Mouse (Mus musculus) gastrocnemius, postnatal 10 days (tissue): ENCODE measurements around the gene Rbm20. TPM values are rescaled to one million over a fixed set of nuclear protein-coding genes. Genes with fewer than 3 reads are reported as not detected.

Source experiments
- DNase-seq: peaks from one replicate; pipeline ENCODE4 v3.0.0; 2021; ENCODE audit warnings: mixed read lengths
- total RNA-seq, 2 experiments: library from RNA; stranded (reverse); gene quantifications; 2 replicates each; pipeline ENCODE4 v1.2.3; 2021

The Rbm20 gene
- total RNA-seq, 2 experiments from 2014 or later = 74.3 to 77.4 TPM

GRCm38 (mm10) chr19:53757432-53758109 lies 80.5 kb downstream of the Rbm20 start:
- no peak for DNase-seq

DNA sequence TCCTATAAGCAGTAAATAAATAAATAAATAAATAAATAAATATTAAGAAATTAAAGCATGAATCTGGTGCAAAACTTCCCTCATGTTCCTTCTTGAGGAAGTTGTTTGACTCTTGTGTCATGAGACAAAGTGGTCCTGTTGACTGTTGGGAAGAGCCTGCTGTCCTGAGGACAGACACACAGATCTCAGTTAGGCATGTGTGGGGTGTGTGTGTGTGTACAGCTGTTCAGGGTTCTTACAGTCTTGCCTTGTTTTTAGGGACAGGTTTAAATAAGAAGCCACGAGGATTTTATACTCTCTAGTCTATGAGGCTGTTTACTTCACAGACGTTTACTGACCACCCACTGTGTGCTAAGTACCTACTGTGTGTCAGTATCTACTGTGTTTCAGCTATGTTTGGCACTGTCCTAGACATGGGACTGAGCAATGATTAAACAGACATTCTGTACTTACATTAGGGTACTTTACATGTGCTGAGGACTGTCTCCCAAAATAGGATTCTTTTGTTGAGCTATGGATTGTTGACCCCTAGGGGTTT lies 81.8 kb downstream of the Rbm20 start:
- DNase-seq = no peak

DNA sequence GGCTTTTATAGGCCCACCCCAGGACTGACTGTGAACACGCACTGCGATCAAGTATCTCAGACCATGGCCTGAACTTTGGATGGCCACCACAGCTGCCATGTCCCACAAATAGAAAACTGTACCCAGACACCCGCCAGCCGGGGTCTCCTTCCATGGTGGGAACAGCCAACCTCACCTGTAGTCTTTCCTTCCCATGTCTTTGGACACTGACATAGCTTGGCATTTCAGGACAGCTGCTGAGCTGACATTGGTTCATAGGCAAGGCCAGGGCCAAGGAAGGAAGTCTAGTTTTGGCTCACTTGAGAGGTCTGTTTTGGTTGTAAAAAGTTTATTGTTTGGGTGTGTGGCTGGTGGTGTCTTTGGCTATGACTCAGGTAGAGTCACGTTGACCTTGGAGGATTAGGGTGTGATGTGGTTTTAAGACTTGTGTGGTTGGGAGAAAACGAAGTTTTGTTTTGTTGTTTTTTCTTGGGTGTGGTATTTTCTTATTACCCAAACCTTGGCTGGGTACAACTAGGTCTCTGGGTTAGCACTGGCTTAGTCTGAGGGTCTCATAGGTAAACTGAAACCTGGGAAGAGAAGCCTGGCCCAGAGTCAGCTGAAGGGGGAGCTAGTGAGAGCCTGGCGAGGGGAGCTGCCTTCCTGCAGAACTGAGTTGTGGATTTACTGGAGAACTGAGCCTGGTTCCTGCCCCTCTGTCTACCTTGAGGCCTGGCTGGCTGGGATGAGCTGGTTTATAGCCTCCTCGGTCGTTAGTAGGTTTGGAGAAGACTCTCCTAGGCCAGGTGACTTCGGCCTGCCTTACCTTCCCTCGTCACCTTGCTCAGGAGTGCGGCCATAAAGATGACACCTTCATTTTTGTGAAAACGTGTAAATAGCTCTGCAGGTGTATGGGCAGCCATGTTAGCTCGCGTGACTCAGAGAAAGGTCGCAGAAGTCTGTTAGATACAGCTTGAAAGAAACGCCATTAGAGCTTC lies 83.3 kb downstream of the Rbm20 start:
- DNase-seq = no peak

- no peak for DNase-seq
Observed at GRCm38 (mm10) chr19:53762749-53763438, 85.8 kb downstream of the Rbm20 start.

DNA sequence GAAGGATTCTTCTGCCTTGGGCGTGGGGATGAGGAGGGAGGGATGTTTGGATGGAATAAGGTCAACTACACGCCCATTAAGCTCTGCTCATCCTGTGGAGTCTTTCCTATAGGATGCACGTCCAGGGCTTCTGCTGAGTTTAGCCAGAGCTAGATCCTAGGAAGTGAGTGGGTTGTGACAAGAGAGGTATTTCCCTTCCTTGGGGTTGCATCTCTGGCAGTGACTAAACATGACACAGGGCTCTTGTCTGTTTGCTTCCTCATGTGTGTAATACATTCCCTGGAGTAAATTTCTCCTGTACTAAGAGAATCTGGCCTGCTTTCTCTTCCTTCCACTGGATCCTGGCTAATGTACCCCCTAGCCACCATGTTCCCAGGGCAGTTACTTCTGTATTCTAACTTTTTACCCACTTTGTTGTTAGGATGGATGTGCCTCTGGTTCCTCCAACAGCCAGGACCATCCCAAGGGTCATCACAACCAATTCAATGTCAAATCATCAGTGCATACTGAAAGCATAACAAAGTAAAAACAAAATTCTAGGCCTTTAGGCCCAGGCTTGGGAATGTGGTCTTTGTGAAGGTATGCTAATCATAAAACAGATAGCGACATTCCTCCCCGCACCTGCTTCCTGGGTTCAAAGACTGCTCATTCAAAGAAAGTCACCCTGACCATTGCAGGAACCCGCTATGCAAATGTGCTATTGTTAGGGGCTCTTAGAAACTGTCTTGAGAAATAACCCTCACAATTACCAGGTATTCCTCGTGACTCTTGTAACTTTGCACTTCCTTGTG lies 87.8 kb downstream of the Rbm20 start:
- DNase-seq = no peak

DNA sequence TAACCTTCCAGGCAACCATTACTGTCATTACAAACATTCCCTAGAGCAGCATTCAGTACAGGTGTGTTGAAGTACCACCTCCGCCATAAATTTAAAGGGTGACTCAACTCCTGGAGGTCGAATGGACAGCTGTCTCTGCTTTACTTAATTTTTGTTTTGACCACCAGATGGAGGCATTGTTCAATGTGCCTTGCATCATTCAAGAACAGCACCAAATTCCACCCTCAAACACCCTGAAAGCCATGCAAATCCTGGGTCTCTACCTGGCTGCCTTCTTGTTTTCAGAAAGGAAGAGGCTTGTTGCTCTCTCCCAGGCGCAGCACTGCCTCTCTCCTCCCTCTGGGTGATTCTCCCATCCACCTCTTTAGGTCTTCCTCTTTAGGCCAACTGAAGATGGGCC lies 91.4 kb downstream of the Rbm20 start:
- no peak for DNase-seq

- peak; percentile 81 for DNase-seq
Observed at GRCm38 (mm10) chr19:53773937-53774640, 97.0 kb downstream of the Rbm20 start.

DNA sequence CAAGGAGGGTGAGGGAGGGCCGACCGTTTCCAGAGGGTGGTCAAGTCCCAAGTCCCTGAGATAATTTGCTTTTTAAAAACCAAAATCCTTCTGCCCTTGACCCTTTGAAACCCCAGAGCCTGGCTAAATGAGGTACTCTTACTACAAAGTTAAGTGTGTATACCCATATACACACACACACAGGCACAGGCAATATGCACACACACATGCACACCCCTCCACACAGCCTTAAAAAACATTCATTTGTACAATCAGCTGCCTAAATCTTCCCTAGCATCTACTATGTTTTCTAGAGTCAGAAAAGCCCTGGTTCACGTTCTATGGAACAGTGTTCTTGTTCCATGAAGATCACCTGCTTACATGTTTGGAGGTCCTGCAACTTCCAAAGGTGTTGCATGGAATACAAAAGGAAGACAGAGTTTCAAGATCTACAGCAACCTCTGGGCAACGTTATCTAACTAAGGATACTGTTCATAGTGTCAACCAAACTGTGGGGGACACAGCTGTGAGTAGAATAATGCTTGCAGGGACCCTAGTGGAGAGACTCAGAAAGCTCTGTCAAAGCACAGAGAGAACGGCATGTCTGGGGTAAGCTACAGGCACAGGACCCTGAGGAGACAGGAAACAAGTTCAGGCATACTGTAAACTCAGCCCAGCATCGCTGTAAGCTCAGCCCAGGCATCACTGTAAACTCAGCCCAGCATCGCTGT lies 97.7 kb downstream of the Rbm20 start:
- no peak for DNase-seq

- no peak for DNase-seq
Observed at GRCm38 (mm10) chr19:53779402-53779801, 102.3 kb downstream of the Rbm20 start.

DNA sequence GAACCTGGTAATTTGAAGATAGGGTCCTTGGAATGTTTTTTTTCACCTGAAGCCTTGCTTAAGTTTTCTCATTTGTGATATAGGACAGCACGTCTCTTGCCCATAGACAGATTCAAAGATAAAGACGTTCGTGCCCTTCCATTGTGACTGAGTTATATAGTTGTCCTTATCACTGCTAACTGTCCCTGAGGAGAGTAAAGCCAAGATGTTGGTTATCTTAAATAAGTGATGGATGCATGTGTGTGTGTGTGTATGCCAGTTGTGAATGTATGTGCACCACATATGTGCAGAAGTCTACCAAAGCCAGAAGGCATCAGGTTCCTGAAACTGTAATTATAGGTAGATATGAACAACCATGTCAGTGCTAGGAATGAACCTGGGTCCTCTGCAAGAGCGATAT lies 102.7 kb downstream of the Rbm20 start:
- DNase-seq = no peak

GRCm38 (mm10) chr19:53780752-53781602 lies 103.9 kb downstream of the Rbm20 start:
- DNase-seq = no peak

DNA sequence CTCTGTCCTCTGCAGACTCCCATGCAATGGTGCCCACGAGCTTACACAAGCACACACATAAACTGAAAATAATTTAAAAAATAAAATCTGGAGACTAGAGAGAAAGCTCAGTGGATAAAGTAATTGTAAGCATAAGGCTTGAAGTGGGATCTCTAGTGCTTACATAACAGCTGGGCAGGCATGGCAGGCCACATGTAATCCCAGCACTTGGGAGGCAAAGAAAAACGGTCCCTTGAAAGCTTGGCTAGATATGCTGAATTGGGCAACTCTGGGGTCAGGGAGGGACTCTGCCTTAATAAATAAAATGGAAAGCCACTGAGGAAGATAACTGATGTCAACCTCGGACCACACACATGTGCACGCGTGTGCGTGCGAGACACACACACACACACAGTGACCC lies 104.7 kb downstream of the Rbm20 start:
- no peak for DNase-seq

GRCm38 (mm10) chr19:53785352-53785751 lies 108.2 kb downstream of the Rbm20 start:
- DNase-seq = no peak

GRCm38 (mm10) chr19:53786239-53786638 lies 109.1 kb downstream of the Rbm20 start:
- DNase-seq = peak; percentile 36

DNA sequence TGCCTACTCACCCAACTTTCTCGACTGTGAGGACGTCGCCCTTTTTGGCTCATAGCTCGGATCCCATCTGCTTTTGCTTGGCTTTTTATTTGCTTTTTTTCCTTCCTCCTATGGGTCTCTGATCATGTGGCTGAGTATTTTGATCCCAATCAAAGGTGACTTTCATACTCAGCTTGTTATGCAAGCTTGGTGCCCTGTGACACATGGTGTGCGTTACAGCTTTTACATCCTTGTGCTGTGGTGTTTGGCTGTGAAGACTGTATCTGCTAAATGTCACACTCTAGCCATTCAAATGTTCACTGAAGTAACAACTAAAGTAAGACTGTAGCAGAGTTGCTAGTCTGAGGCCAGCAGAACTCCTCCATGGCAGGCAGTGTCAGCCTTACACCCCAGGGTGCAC lies 109.7 kb downstream of the Rbm20 start:
- DNase-seq = no peak

DNA sequence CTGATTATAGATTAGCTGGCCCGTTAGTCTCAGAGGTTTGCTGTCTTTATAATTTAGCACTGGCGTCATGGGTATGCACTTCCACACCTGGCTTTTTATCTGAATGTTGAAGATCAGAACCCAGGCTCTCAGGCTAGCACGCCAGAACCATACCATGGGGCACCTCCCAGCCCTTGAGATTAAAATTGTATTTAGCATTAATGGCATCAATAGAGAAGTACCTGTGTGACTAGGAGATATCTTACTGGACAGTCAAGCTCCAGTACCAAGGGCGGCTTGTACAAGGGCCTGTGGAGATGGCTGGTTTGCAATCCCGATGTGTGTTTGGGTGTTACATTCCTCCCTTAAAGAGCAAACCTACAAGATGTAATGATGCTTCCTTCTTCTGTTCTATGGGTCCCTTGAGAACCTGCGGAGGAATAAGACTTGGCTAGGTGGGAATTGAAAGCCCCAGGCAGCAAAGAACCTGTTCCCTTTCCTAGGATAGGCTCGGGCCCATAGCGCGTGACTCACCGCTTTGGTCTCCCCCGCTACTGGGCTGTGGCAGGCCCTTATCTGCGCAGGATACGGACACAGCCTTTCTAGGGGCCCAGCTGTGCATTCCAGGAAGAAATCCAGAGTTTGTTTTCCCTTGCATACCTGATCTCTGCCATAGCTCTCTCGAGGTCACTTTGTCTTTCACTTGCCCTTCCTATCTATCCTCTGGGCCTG lies 111.7 kb downstream of the Rbm20 start:
- no peak for DNase-seq

DNA sequence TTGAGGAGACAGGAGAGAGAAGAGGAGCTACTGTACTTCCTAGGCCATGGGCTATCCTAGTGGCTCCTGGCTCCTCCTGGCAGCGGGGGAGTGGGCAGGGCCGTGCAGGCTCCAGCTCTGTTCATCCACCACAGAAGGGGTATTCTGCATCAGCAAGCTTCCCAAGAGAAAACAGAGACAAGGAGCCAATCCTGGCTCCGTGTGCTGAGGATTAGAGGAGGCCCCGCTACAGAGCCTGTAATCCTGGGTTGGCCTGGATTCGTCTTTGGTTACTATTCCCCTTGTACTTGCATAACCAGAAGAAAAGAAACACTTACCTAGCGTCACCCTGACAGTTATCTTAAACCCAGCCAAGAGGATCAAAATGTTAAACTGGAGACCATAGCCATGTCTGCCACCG lies 112.5 kb downstream of the Rbm20 start:
- no peak for DNase-seq
